7 mouse cellular contexts compared by ENCODE assay signal in genomic region chr14:56812520-56813036, GRCm38 (mm10). TPM values are rescaled to one million over a fixed set of nuclear protein-coding genes. Genes with fewer than 3 reads are reported as not detected.
DNase-seq lines count a peak whose midpoint lies in the region; ATAC-seq lines count a peak whose summit lies in the region.

No protein-coding gene starts in this region.

- peak; percentile 33 for ATAC-seq in granulocyte monocyte progenitor cell, adult 5-6 weeks (replicated peaks; ENCODE audit: poor library complexity, severe bottlenecking)
- peak; percentile 55 for ATAC-seq in midbrain, embryonic 13.5 days

- peak overlapping the region; percentile 95 for H3K27ac ChIP-seq in embryonic facial prominence, embryonic 10.5 days (replicated peaks)
- peak overlapping the region; percentile 96 for H3K27ac ChIP-seq in limb, embryonic 10.5 days
- peak overlapping the region; percentile 96 for H3K27ac ChIP-seq in midbrain, embryonic 13.5 days

- DNase-seq in adrenal gland, postnatal 10 days = peak; percentile 77
- DNase-seq in embryonic facial prominence, embryonic 10.5 days (ENCODE audit: low spot score) = peak; percentile 87
- peak; percentile 88 for DNase-seq in kidney, adult 11 months
- peak; percentile 85 for DNase-seq in limb, embryonic 10.5 days (ENCODE audit: low spot score)
- DNase-seq in spleen, adult 18-20 months = peak; percentile 62 to 75

- peak overlapping the region; percentile 84 for H3K9ac ChIP-seq in midbrain, embryonic 13.5 days (replicated peaks)

- peaks cover 20% of the 10 kb centered on the region for H3K4me1 ChIP-seq in embryonic facial prominence, embryonic 10.5 days
- peaks cover 21% of the 10 kb centered on the region for H3K4me1 ChIP-seq in limb, embryonic 10.5 days
- H3K4me1 ChIP-seq in midbrain, embryonic 13.5 days (replicated peaks) = peaks cover 28% of the 10 kb centered on the region

- WGBS in embryonic facial prominence, embryonic 10.5 days = under 1% methylated on average over 35 of the region's 35 CpGs
- under 1% methylated on average over 35 of the region's 35 CpGs for WGBS in limb, embryonic 10.5 days
- WGBS in midbrain, embryonic 13.5 days = under 1% methylated on average over 35 of the region's 35 CpGs

- peak overlapping the region; percentile 69 for H3K4me3 ChIP-seq in embryonic facial prominence, embryonic 10.5 days
- peak overlapping the region; percentile 60 for H3K4me3 ChIP-seq in limb, embryonic 10.5 days
- peak overlapping the region; percentile 58 for H3K4me3 ChIP-seq in midbrain, embryonic 13.5 days (replicated peaks)

- H3K27me3 ChIP-seq in embryonic facial prominence, embryonic 10.5 days (replicated peaks; ENCODE audit: low read depth, poor library complexity, severe bottlenecking) = no peaks in the 10 kb centered on the region; the same call in 1 of the 2 replicates
- no peaks in the 10 kb centered on the region for H3K27me3 ChIP-seq in limb, embryonic 10.5 days (ENCODE audit: low read depth, poor library complexity, severe bottlenecking)
- H3K27me3 ChIP-seq in midbrain, embryonic 13.5 days = no peaks in the 10 kb centered on the region

- H3K9me3 ChIP-seq in embryonic facial prominence, embryonic 10.5 days = no peaks in the 10 kb centered on the region
- no peaks in the 10 kb centered on the region for H3K9me3 ChIP-seq in limb, embryonic 10.5 days (replicated peaks)
- no peaks in the 10 kb centered on the region for H3K9me3 ChIP-seq in midbrain, embryonic 13.5 days

- H3K36me3 ChIP-seq in embryonic facial prominence, embryonic 10.5 days (replicated peaks) = peaks cover 19% of the 10 kb centered on the region
- H3K36me3 ChIP-seq in limb, embryonic 10.5 days = peaks cover 18% of the 10 kb centered on the region
- no peaks in the 10 kb centered on the region for H3K36me3 ChIP-seq in midbrain, embryonic 13.5 days

- H3K4me2 ChIP-seq in midbrain, embryonic 13.5 days (replicated peaks) = peak overlapping the region; percentile 60

RNA-seq across cellular contexts. Expression of gene Zmym5, which starts 1.1 kb away (rescaled TPM):
- 10 to 100 TPM; 29.3 to 32.9 TPM for total RNA-seq in adrenal gland, postnatal 10 days (2021)
- polyA plus RNA-seq in embryonic facial prominence, embryonic 10.5 days (2016; fragmentation: Nextera tagmentation; extraction: Ambion mirVana) = 22.2 and 26.5 TPM in 2 replicates
- 13.8 and 19.3 TPM in 2 replicates for total RNA-seq in granulocyte monocyte progenitor cell, adult 5-6 weeks (2014; fragmentation: Nextera tagmentation)
- total RNA-seq in granulocyte monocyte progenitor cell, adult 5-6 weeks (2017) = 14.6 and 17.2 TPM in 2 replicates
- 22.0 and 27.9 TPM in 2 replicates for polyA plus RNA-seq in limb, embryonic 10.5 days (2016; fragmentation: Nextera tagmentation; extraction: Ambion mirVana)
- 37.1 and 38.1 TPM in 2 replicates for polyA plus RNA-seq in midbrain, embryonic 13.5 days (2015; fragmentation: Nextera tagmentation; extraction: Ambion mirVana)

RNA-seq across cellular contexts. Expression of gene Pspc1, which starts 34.5 kb away (rescaled TPM):
- total RNA-seq in adrenal gland, postnatal 10 days (2021) = 10 to 100 TPM; 22.6 to 32.8 TPM
- 41.3 and 44.7 TPM in 2 replicates for polyA plus RNA-seq in embryonic facial prominence, embryonic 10.5 days (2016; fragmentation: Nextera tagmentation; extraction: Ambion mirVana)
- total RNA-seq in granulocyte monocyte progenitor cell, adult 5-6 weeks (2014; fragmentation: Nextera tagmentation) = 45.1 and 58.0 TPM in 2 replicates
- total RNA-seq in granulocyte monocyte progenitor cell, adult 5-6 weeks (2017) = 109 and 184 TPM in 2 replicates
- 37.0 and 42.6 TPM in 2 replicates for polyA plus RNA-seq in limb, embryonic 10.5 days (2016; fragmentation: Nextera tagmentation; extraction: Ambion mirVana)
- 47.5 and 51.1 TPM in 2 replicates for polyA plus RNA-seq in midbrain, embryonic 13.5 days (2015; fragmentation: Nextera tagmentation; extraction: Ambion mirVana)

Comparison
In these comparisons a context has a peak if more than half of its experiments do, and no peak if none do; other contexts are left out.
1. Peak in every context shown above with its lines: DNase-seq, ATAC-seq, H3K4me3 ChIP-seq and H3K27ac ChIP-seq.